10 mouse cellular contexts compared by ENCODE assay signal in genomic region chr6:90624184-90624583, GRCm38 (mm10). TPM values are rescaled to one million over a fixed set of nuclear protein-coding genes. Genes with fewer than 3 reads are reported as not detected.
DNase-seq lines count a peak whose midpoint lies in the region; ATAC-seq lines count a peak whose summit lies in the region.
"Had no signal": no experiment of that assay in that cellular context is flagged by ENCODE, and none has a peak within 500 bp of the region (broad histone marks: within the 10 kb centered on the region; RNA-seq: fewer than 3 reads in every experiment).

No protein-coding gene starts in this region.

- H3K9ac ChIP-seq in liver, embryonic 11.5 days (ENCODE audit: low read depth, low read length), result peak overlapping the region; percentile 68

- peaks cover 24% of the 10 kb centered on the region for H3K36me3 ChIP-seq in liver, embryonic 11.5 days (ENCODE audit: control insufficient read depth, insufficient read depth, low read length)

- H3K4me3 ChIP-seq in liver, embryonic 11.5 days (ENCODE audit: low read depth, low read length), result peak overlapping the region; percentile 39

- DNase-seq in adrenal gland, postnatal 10 days, result peak; percentile 78
- no peak for DNase-seq in adrenal gland, adult 8-10 months
- peak; percentile 56 for DNase-seq in urinary bladder, postnatal 25 days (ENCODE audit: low spot score)
- no peak for DNase-seq in urinary bladder, postnatal 10 days (ENCODE audit: low spot score)
- no peak for DNase-seq in liver, embryonic 11.5 days (ENCODE audit: low spot score)
- DNase-seq in yolk sac, embryonic 10.5 days (ENCODE audit: low spot score), result no peak
- no peak for DNase-seq in natural killer cell, adult 2 months (ENCODE audit: low spot score in 2 of 2)
- DNase-seq in frontal cortex, postnatal 36 days (ENCODE audit: low spot score in 2 of 2), result no peak
- DNase-seq: thymus, adult 2 months had no signal

- H3K9me3 ChIP-seq in liver, embryonic 11.5 days (ENCODE audit: control insufficient read depth, low read length), result no peaks in the 10 kb centered on the region

- H3K4me1 ChIP-seq in liver, embryonic 11.5 days (replicated peaks; ENCODE audit: control insufficient read depth, insufficient read depth, low read length), result peaks cover 53% of the 10 kb centered on the region

- H3K27ac ChIP-seq in liver, embryonic 11.5 days (ENCODE audit: low read depth, low read length), result peak overlapping the region; percentile 94

- no peak for ATAC-seq in liver, embryonic 11.5 days (replicated peaks; ENCODE audit: low FRiP score)

- peak overlapping the region; percentile 63 for H3K4me2 ChIP-seq in liver, embryonic 11.5 days
- H3K4me2 ChIP-seq: midbrain, embryonic 11.5 days had no signal

- H3K27me3 ChIP-seq in liver, embryonic 11.5 days (replicated peaks; ENCODE audit: control insufficient read depth, insufficient read depth, low read length), result no peaks in the 10 kb centered on the region

- WGBS in liver, embryonic 11.5 days, result 47% methylated on average over 6 of the region's 6 CpGs

RNA-seq across cellular contexts. Expression of gene Slc41a3, which starts 19.7 kb away (rescaled TPM):
- 10 to 100 TPM; 20.8 to 25.2 TPM for total RNA-seq in adrenal gland, postnatal 10 days (2021)
- total RNA-seq in adrenal gland, adult 8-10 months (2022), result 10 to 100 TPM; 21.5 to 72.6 (median 39.6) TPM
- 43.0 and 46.2 TPM in 2 replicates for polyA plus RNA-seq in liver, embryonic 11.5 days (2014; fragmentation: Nextera tagmentation; extraction: Ambion mirVana)

Comparison
In these comparisons a context has a peak if more than half of its experiments do, and no peak if none do; other contexts are left out.
1. DNase-seq: peak in adrenal gland, postnatal 10 days (single experiment) and urinary bladder, postnatal 25 days (single experiment); none in adrenal gland, adult 8-10 months (single experiment), urinary bladder, postnatal 10 days (single experiment), liver, embryonic 11.5 days (single experiment), yolk sac, embryonic 10.5 days (single experiment), natural killer cell, adult 2 months (0 of 2) and frontal cortex, postnatal 36 days (0 of 2).